Mouse (Mus musculus): ENCODE data around the gene Noto.

Gene Noto

GRCm38 (mm10) chr6:85475581-85475980 is 51.9 kb downstream of the Noto start:
- DNase-seq (ENCODE audit: low read depth, low spot score) = no peak

- peak; percentile 65 for DNase-seq (ENCODE audit: low read depth, low spot score)
Observed at GRCm38 (mm10) chr6:85477366-85477917, 53.8 kb downstream of the Noto start.

GRCm38 (mm10) chr6:85478416-85478815 is 54.7 kb downstream of the Noto start:
- DNase-seq (ENCODE audit: low read depth, low spot score) = no peak

Measured in WW6 (cell line).